Mouse (Mus musculus) thymus, postnatal 25 days (tissue): ENCODE data around the gene Shank2.

Experiments used
- DNase-seq: peaks from one replicate; pipeline ENCODE4 v3.0.0; 2022

Gene Shank2

GRCm38 (mm10) chr7:144001628-144002027 lies at the start of gene Shank2:
Gene Shank2, plus strand, starts transcription at chr7:144001928.
- DNase-seq: no peak

GRCm38 (mm10) chr7:143952130-143952529 lies 49.6 kb upstream of the Shank2 start:
- DNase-seq: no peak

DNA sequence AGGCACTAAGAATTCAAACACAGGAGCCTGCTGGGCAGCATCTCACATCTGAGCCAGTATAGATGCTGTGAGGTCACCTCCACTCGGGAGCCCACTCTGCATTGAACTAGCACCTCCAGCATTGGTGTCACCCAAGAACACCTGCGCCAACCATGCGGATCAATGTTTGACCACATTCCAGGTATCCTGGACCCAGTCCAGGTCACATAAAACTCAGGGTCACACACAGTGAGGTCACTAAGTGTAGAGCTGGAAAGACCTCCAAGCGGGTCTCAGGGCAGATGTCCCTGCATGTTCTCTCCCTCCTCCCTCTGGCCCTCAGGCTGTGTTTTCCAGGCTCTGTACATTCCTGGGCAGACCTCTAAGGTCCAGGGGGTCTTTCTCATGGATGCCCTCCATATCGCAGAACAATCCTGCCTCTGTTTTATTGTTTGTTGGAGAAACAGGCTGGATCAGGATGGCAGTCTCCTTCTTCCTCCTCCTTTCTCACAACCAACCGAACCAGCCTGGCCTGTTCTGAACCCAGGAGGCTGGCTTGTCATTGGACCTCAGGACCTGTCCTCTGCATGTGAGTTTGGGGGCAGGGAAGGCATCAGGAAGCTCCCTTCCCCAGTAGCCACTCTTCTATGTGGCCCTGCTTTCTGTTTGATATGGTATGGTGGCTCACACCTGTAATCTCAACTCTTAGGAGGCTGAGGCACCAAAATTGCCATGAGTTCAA lies 45.0 kb upstream of the Shank2 start:
- no peak for DNase-seq

- no peak for DNase-seq
These were observed 43.6 kb upstream of the Shank2 start for GRCm38 (mm10) chr7:143958030-143958565.

GRCm38 (mm10) chr7:143963813-143964212 lies 37.9 kb upstream of the Shank2 start:
- no peak for DNase-seq

DNA sequence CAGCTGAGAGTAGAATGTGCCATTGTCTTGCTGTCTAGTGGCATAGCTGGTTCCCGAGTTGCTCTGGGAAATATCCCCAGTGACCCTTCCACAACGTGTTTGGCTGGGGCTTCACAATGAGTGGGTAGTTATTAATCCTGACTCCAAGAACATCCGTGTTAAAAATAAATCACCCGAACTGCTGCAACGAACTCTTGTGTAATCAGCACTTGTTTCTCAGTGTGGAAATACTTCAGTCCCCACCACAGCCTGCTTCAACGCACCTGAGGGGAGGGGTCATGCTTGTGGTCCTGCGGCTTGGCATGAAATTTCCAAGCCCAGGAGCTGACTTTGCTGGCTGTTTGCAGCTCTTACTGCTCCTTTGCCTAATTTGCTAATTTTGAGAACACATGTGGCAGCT lies 35.1 kb upstream of the Shank2 start:
- no peak for DNase-seq

GRCm38 (mm10) chr7:143977491-143977830 lies 24.3 kb upstream of the Shank2 start:
- no peak for DNase-seq

- no peak for DNase-seq
These were observed 23.7 kb upstream of the Shank2 start for GRCm38 (mm10) chr7:143977831-143978682.

DNA sequence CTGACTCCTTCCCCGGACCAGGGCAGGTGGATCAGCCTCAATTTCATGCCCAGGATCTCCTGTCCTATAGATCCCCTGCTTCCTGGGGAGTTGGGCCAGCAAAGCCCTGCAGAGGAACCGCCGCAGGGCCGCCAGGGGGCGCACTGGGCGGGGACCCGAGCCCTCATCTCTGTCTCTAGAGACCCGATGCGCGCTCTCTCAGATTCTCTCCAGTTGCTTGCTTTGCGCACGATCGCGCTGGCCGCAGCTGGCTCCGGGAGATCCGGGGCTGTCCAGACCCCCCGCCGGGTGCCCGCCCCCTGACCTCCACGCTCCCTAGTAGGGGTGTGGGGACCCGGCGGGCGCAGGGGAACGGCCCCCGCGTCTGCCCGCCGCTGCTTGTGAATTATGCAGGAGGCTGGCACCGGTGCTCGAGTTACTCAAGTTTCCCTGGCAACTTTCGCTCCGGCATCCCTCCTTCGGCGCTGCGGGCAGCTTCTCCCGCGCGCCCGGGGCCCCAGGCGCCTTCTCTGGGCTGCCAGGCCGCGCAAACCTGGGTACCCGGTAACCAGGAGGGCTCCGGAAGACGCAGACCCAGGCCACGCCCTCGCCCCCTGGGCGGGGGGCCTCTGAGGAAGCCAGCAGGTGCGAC lies 22.9 kb upstream of the Shank2 start:
- DNase-seq: peak; percentile 57

DNA sequence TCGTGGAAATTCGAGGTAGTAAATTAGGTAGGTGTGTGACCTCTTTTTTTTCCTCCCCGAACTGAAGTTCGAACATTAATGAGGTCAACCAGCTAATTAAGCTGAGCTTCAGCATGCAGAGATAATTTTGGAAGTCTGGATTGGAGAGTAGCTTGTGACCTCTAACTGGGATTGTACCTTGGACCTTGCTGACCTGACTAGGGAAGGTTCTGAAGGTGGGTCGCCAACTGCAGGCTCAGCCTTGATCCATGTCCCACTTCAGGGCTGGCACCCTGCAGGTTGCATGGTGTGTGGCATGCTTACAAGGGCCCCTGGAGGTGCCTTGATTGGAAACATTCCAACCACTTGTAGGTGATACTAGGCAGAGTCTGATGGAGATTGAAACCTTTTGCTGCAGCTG lies 21.7 kb upstream of the Shank2 start:
- no peak for DNase-seq

- DNase-seq: no peak
These were observed 15.4 kb upstream of the Shank2 start for GRCm38 (mm10) chr7:143986281-143986680.

- no peak for DNase-seq
These were observed 10.6 kb upstream of the Shank2 start for GRCm38 (mm10) chr7:143991160-143991559.

GRCm38 (mm10) chr7:143999073-143999472 lies 2.7 kb upstream of the Shank2 start:
- no peak for DNase-seq

- DNase-seq: no peak
These were observed 1.7 kb downstream of the Shank2 start for GRCm38 (mm10) chr7:144003471-144003870.

DNA sequence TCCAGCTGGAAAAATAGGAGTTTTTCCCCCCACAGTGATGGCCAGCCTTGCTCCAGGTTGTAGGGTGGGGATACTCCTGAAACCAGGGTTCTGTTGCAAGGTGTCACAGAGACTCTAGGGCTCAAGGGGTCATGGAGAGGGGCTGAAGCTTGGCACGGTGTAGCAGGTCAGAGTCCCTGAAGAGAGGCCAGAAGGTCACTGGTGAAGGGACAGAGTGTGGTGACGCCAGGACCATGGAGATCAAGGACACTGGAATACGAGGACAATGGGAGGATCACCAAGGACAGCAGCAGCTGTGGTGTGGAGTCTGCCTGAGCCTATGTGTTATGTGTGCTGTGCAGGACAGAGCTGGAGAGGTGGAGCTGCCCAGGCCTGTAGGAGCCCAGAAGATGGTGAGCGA lies 6.4 kb downstream of the Shank2 start:
- no peak for DNase-seq

GRCm38 (mm10) chr7:144008985-144009384 lies 7.3 kb downstream of the Shank2 start:
- DNase-seq: no peak

DNA sequence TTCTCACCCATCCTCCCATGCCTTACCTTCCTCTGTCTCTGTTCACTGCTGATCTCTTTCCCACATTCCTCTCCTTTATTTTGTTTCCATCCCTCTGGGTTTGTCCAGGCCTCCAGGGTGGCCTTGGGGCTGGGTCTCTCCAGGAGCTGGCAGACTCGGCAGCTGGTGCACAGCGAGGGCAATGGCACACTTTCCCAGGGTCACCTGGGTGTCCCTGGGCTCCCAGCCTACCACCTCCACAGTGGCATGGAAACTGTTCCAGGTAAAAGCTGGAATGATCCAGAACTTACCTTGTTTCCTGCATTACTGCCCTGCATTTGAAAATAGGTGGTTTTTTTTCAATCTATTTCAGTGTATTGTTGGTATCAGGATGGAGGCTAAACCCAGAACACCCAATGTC lies 12.8 kb downstream of the Shank2 start:
- no peak for DNase-seq

GRCm38 (mm10) chr7:144021801-144022200 lies 20.1 kb downstream of the Shank2 start:
- no peak for DNase-seq

DNA sequence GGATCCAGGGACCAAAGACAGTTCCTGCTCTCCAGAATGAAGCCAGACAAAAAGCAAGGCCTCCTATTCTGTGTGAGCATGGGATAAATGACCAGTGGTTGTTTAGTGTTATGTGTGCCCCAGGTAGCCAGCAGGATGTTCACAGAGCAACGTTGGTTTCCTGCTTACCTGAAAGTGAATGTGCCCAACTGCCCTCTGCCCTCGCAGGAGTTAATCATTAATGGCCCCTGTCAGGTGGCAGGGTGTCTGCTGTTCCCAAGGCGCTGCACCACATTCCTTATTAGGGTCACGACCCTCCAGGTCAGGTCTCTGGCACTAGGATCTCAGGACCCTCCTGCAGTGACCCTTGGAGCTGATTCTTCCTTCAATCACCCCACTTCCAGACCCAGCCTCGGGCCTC lies 21.0 kb downstream of the Shank2 start:
- no peak for DNase-seq

DNA sequence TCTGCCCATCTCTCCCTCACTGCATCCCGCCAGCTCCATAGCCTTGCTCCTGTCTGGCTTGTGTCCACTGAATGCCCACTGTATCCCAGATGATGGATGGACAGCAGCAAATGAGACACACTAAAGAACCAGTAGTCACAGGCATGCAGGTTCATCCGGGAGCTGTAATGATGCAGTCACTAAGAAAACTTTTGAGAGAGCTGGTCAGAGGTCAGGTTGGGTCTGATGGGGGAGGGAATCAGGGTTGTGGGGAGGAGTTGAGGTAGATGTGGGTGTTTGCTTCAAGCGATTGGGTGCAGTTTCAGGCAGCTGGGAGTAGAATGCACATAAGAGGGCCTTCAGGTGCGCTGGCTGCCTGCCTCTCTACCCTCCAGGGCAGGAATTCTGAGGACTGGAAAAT lies 21.8 kb downstream of the Shank2 start:
- no peak for DNase-seq

- no peak for DNase-seq
These were observed 24.5 kb downstream of the Shank2 start for GRCm38 (mm10) chr7:144026024-144026752.

DNA sequence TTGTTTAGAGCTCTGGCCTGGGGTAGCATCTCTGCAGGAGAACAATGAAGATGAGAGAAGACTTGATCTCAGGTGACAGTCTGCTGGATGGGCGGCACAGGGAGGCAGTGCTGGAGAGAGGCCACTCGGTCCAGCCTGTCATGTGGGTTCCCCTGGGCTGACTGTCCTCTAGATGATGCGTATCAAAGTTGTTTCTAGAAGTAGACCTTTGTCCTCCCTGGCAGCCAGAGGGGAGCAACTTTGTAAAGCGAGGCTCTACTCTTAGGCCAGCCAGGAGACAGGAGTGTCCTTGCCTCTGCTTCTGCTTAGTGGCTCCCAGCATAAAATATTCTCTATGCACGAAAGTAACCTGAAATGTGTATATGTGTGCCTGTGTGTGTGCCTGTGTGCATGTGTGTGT lies 27.5 kb downstream of the Shank2 start:
- no peak for DNase-seq

DNA sequence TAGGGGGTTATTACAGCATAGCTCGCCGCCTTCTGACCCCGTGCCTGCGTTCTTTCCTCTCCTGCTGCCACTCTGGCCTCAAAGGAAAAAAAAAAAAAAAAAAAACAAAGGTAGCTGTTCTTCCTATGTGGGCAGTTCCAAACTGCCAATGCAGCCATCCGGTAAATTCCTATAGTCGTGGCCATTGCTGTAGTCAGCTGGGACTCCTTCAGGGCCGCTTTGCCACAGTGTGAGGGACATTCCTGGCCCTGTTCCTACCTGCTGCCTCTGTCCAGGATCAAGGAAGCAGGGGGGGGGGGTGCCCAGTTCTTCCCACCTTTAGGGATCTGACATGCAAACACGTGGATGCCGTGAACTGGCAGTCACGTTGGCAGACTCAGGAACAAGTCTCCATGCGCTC lies 29.1 kb downstream of the Shank2 start:
- DNase-seq: no peak
